Mouse (Mus musculus) inflammation-experienced regulatory T-cells, adult 6 months (primary cell): ENCODE measurements around the gene BC117090. TPM values are rescaled to one million over a fixed set of nuclear protein-coding genes. Genes with fewer than 3 reads are reported as not detected.
"Not testable (repeated sequence)": the region's sequence is repeated elsewhere in the genome, so short reads cannot be mapped to it uniquely, and the experiment has no call there.

ENCODE experiments used
- ATAC-seq: one replicate; pipeline ENCODE4 v1.8.0; 2017
- polyA plus RNA-seq, 3 experiments: library from polyadenylated mRNA; unstranded; fragments of 100-300 nt; shearing (Covaris generic); gene quantifications; one replicate each; pipeline ENCODE4 v1.2.1; 2017

BC117090 gene
- polyA plus RNA-seq, result not detected

DNA sequence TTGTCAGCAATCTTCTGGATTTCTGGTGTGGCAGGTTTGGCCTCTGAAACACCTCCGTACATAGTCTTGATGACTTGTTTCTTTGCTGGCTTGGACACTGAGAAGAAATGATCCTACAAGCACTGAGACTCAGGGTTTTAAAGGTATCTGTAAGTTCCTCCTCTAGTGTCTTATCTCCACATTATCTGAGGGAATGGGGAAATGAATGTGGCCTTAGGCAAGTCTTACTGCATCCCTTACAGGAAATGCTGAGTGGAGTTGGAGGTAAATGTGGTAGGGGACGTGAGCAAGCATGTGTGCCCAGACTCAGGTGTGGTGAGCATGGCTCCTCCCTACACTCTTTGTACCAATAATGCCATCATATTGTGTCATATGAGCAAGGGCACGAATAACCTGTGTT, at the start of gene BC117090:
BC117090 (minus strand) TSS at position 101 of the 400 bp plus-strand sequence.
- no peak for ATAC-seq

DNA sequence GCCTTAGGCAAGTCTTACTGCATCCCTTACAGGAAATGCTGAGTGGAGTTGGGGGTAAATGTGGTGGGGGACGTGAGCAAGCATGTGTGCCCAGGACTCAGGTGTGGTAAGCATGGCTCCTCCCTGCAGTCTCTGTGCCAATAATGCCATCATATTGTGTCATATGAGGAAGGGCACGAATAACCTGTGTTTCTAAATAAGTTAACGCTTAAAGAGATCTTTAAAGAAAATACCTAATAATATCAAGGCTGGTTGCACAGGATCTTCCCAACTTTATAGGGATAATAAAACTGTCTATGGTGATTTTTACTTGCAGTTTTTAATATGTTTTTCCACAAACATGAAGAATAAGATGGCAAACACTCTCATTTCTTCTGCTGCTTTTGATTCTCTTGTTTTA, 33.5 kb upstream of the BC117090 start, which contains the start of gene BC100530:
BC100530 (minus strand) TSS at position 101 of the 400 bp plus-strand sequence.
- not testable (repeated sequence) for ATAC-seq

DNA sequence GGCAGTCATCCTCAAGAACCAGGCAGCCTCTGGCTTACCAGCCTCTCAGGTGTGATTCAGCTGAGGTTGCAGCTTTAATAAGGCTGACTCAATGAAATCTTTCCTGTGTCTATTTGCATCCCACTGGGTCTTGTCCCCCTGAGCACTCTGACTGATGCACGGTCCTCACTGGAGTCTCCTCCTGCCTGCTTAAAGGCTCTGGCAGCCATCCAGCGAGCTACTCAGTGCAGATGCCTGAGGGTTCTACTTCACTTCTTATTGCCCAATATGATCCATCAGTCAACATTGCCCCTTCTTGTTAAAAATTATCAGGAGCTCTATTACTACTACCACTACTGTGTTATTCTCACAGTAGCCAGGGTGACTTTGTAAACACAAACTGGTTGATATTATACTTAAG, 3.0 kb upstream of the BC117090 start:
- ATAC-seq, result no peak

DNA sequence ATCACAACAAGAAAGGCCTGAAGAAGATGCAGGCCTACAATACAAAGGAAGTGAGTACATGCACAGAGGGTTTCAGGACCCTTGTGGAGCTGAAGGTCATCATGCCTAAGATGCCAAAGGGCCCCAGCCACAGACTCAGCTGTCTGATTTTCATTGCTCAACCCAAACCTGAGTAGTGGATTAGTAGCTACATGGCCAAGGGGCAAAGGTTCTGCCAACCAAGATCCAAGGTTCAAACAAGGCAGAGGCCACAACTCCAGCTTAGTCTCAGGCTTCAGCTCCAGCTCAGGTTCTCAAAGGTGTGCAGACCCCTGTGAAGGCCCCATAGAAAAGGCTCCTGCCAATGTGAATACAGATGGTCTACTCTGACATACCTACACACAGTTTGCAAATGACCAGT, 14.8 kb downstream of the BC117090 start:
- no peak for ATAC-seq

DNA sequence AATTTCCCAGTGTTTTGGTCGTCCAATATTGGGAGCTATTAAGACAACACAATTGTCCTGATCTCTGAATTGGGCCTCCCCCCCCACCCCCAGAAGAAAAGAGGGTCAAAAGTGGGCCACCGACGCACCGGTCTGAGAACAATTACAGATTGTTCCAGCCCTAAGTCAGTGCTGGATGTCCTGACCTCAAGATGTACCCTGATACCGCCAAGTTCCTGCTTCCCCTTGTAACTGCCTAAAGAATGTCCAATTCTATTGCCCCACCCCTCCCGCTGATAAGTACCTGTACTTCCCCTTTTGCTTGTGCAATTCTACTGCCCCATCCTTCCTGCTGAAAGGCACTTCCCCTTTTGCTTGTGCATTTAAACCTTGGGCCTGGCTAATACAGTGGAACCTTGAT, 18.0 kb downstream of the BC117090 start:
- ATAC-seq, result not testable (repeated sequence)

DNA sequence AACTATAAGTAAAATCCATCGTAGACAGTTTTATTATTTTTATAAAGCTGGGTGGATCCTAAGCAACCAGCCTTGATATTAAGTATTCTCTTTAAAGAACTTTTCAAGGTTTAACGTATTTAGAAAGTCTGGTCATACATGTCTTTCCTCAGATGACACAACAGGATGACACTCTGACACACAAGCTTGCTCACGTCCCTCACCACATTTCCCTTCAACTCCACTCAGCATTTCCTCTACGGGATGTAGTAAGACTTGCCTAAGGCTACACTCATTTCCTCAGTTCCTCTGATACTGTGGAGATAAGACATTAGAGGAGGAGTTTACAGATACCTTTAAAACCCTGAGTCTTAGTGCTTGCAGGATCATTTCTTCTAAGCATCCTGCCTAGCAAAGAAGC, 26.5 kb downstream of the BC117090 start:
- ATAC-seq, result no peak

DNA sequence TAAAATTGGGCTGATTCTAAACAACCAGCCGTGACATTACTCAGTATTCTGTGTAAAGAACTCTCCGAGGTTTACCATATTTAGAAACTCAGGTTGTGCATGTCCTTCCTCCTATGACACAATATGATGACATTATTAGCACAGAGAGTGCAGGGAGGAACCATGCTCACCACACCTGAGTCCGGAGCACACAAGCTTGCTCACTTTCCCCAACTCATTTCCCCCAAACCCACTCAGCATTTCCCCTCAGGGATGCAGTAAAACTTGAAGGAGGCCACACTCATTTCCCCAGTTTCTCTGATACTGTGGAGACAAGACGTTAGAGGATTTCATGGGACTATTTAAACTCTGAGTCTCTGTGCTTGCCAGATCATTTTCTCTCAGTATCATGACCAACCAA, 45.0 kb downstream of the BC117090 start:
- ATAC-seq, result no peak

DNA sequence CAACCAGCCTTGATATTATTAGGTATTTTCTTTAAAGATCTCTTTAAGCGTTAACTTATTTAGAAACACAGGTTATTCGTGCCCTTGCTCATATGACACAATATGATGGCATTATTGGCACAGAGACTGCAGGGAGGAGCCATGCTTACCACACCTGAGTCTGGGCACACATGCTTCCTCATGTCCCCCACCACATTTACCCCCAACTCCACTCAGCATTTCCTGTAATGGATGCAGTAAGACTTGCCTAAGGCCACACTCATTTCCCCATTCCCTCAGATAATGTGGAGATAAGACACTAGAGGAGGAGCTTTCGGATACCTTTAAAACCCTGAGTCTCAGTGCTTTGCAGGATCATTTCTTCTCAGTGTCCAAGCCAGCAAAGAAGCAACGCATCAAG, 57.3 kb downstream of the BC117090 start, which contains the start of gene Stfa1:
Stfa1 (plus strand) TSS at position 156 of the 400 bp plus-strand sequence.
- ATAC-seq, result not testable (repeated sequence)

Other genes with a start within 250 kb of the BC117090 start
- under 1 TPM in 1 of 3 experiments, not detected in 2; 0.34 TPM for gene Csta1, start 203.1 kb downstream of the BC117090 start, polyA plus RNA-seq
- not detected for gene Stfa2l1, start 177.5 kb downstream of the BC117090 start, polyA plus RNA-seq
- gene Gm5483, start 150.1 kb downstream of the BC117090 start, polyA plus RNA-seq, result not detected
- gene Gm5416, start 123.9 kb downstream of the BC117090 start, polyA plus RNA-seq, result not detected
- gene 2010005H15Rik, start 112.9 kb downstream of the BC117090 start, polyA plus RNA-seq, result 1 to 10 TPM in 1 of 3 experiments, under 1 TPM in 1, not detected in 1; 0.59 to 1.1 TPM
- not detected for gene Stfa1, start 57.4 kb downstream of the BC117090 start, polyA plus RNA-seq
- not detected for gene BC100530, start 33.4 kb upstream of the BC117090 start, polyA plus RNA-seq
- gene Stfa2, start 74.1 kb upstream of the BC117090 start, polyA plus RNA-seq, result not detected
- not detected for gene Stfa3, start 121.1 kb upstream of the BC117090 start, polyA plus RNA-seq
- gene Casr, start 227.8 kb upstream of the BC117090 start, polyA plus RNA-seq, result not detected